Mouse (Mus musculus) limb, embryonic 10.5 days (tissue): ENCODE data around the gene Ppp2r1b. TPM values are rescaled to one million over a fixed set of nuclear protein-coding genes. Genes with fewer than 3 reads are reported as not detected.
"Not testable (repeated sequence)": the region's sequence is repeated elsewhere in the genome, so short reads cannot be mapped to it uniquely, and the experiment has no call there.

Experiments used
- DNase-seq: peaks from one replicate; pipeline ENCODE4 v3.0.0-alpha.2; 2017; ENCODE audit warnings: low spot score
- H3K27ac ChIP-seq: fragments of 300-500 bp; sonication (generic); 2 replicates; pipeline ENCODE4 v1.5.1; 2016; ENCODE audit warnings: mild to moderate bottlenecking
- H3K27me3 ChIP-seq: fragments of 300-500 bp; sonication (generic); 2 replicates; pipeline ENCODE4 v1.6.1; 2016; ENCODE audit warnings: low read depth, mild to moderate bottlenecking; ENCODE audit not compliant: poor library complexity, severe bottlenecking
- H3K36me3 ChIP-seq: fragments of 300-500 bp; sonication (generic); 2 replicates; pipeline ENCODE4 v1.6.1; 2016; ENCODE audit warnings: mild to moderate bottlenecking, moderate library complexity
- H3K4me1 ChIP-seq: fragments of 300-500 bp; sonication (generic); 2 replicates; pipeline ENCODE4 v1.6.1; 2016
- H3K4me3 ChIP-seq: fragments of 300-500 bp; sonication (generic); 2 replicates; pipeline ENCODE4 v1.5.1; 2016; ENCODE audit warnings: mild to moderate bottlenecking, moderate library complexity
- H3K9me3 ChIP-seq: fragments of 300-500 bp; sonication (generic); replicated peaks from 2 replicates; pipeline ENCODE4 v1.6.1; 2016; ENCODE audit warnings: mild to moderate bottlenecking
- WGBS: fragments of 180-500 bp; shearing (Covaris S2); methylation state at CpG from one replicate; pipeline ENCODE4 v1.1.7; 2016; 5-methylcytosine and 5-hydroxymethylcytosine counted together
- polyA plus RNA-seq: library from polyadenylated mRNA; unstranded; fragments of >200 nt; fragmentation: Nextera tagmentation; extraction: Ambion mirVana; gene quantifications from 2 replicates; pipeline ENCODE4 v1.2.1, GENCODE M21; 2016

The Ppp2r1b gene
- polyA plus RNA-seq, 1 experiment from 2014 or later, result 159 TPM

DNA sequence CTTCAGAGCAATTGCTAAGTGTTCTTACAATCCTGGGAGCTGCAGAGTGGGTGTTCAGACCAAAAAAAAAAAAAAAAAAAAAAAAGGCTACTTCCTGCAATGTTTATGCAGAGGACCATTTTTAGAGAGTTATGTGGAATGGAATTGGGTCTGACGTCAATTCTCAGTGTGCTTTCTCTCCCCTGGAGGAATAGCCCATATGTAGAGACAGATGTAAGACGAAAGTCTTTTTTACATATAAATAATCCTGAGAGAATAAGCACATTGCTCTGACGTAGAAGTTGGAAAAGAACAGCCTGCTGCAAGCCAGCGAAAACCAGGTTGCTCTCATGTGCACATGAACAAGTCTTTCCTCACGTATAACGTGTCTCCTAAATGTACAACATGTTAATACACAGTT lies 25.4 kb upstream of the Ppp2r1b start:
- 93% methylated on average over 6 of the region's 6 CpGs for WGBS

GRCm38 (mm10) chr9:50821651-50822050 lies 23.4 kb upstream of the Ppp2r1b start:
- Histone ChIP-seq H3K9me3 (no peaks in the 10 kb centered on the region), H3K36me3 (peaks cover 63% of the 10 kb centered on the region), H3K27ac (no peak overlapping the region), H3K4me3 (no peak overlapping the region), H3K27me3 (no peaks in the 10 kb centered on the region), H3K4me1 (no peaks in the 10 kb centered on the region)
- 95% methylated on average over 6 of the region's 6 CpGs for WGBS
- DNase-seq, result no peak

More for the DNA sequence above, 25.4 kb upstream of the Ppp2r1b start:
- Histone ChIP-seq H3K27me3 (no peaks in the 10 kb centered on the region), H3K27ac (no peak overlapping the region), H3K36me3 (peaks cover 77% of the 10 kb centered on the region), H3K4me3 (no peak overlapping the region), H3K9me3 (no peaks in the 10 kb centered on the region), H3K4me1 (no peaks in the 10 kb centered on the region)
- no peak for DNase-seq

DNA sequence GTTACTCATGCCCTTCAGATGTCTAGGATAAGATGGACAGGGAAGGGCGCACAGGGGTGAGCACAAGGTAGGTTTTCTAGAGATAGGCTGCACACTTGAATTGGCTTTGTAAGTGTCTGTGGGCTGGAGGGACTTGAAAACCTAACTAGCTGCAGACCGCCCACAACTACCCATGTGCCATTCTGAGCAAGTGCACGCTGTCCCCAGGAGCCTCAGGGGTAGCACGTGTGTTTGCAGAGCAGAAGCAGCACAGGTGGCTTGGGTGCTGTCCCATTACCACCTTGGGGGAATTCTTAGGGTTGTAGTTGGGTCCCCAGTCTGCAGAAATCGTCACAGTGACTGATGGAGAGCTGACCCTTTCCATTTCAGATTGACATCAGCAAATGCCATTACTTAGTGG lies 22.9 kb upstream of the Ppp2r1b start:
- DNase-seq, result no peak
- Histone ChIP-seq H3K9me3 (no peaks in the 10 kb centered on the region), H3K36me3 (peaks cover 58% of the 10 kb centered on the region), H3K4me1 (no peaks in the 10 kb centered on the region), H3K4me3 (no peak overlapping the region), H3K27ac (no peak overlapping the region), H3K27me3 (no peaks in the 10 kb centered on the region)
- 93% methylated on average over 5 of the region's 5 CpGs for WGBS

DNA sequence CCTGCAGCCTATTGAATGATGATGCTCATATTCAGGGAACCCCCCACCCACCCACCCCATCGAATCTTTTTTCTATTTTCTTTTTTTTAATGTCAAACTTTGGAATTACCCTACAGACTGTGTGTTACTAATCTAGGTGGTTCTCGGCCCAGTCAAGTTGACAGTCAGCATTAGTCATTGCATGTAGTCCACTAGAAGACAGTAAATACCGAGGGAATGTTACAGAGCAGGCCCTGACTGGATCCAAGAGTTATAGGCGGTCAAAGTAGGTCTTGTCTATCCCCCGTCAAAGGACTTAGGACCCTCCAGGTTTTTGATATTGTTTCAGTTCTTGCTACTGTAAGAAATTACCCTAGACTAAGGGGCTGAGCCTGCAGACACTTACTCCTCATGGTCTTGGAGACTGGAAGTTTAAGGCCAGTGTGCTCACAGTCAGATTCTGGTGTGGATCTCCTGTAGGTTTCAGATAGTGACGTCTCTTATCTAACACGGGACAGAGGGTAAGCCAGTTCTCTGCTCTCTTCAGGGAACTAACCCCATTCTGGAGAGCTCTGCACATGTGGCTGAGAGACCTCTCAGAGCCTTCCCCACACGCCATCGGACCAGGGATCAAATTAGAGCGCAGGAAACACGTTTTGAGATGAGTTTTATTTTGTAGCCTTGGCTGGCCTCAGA lies 21.2 kb upstream of the Ppp2r1b start:
- Histone ChIP-seq H3K27me3 (no peaks in the 10 kb centered on the region), H3K4me3 (no peak overlapping the region), H3K4me1 (no peaks in the 10 kb centered on the region), H3K27ac (no peak overlapping the region), H3K9me3 (no peaks in the 10 kb centered on the region), H3K36me3 (peaks cover 56% of the 10 kb centered on the region)
- WGBS, result 90% methylated on average over 11 of the region's 11 CpGs
- no peak for DNase-seq

DNA sequence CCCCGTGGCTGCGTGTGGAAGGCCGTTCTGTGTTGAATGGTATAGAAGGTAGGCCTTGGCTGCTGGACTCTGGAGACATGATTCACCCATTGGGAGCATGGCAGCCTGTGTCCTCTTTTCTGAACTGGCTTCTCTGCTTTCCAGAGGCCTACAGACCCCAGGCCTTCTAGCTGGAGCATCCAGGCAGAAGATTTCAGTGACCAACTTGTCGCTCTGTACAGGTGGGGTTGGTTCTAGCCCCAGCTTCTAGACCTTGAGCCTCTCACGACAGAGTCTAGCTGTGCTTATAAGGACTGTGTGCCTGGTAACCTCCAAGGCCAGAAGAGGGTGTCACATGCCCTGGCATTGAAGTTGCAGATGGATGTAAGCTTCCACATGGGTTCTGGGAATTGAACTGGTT lies 13.6 kb upstream of the Ppp2r1b start:
- 93% methylated on average over 5 of the region's 5 CpGs for WGBS
- DNase-seq, result no peak
- Histone ChIP-seq H3K27me3 (no peaks in the 10 kb centered on the region), H3K27ac (no peak overlapping the region), H3K4me3 (no peak overlapping the region), H3K36me3 (peaks cover 35% of the 10 kb centered on the region), H3K4me1 (no peaks in the 10 kb centered on the region), H3K9me3 (no peaks in the 10 kb centered on the region)

DNA sequence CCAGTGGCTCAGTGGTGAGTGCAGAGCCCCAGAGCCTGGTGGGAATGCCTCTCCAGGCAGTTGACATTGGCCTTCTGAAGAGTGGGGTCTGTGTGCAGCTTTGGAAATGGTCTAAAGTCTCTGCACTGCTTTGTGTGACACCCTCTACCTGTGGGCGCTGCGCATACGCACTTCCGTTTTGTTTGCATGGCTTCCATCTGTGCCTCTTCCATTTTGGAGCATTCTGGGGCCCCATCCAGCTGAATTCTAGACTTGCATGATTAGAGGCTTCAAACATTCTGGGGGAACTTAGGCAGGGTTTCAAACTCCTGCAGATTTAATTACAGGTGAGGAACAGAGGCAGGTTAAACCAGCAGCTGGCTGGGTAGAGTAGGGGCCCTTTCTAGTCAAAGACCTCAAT lies 12.9 kb upstream of the Ppp2r1b start:
- H3K27me3 ChIP-seq, result no peaks in the 10 kb centered on the region
- H3K36me3 ChIP-seq, result peaks cover 34% of the 10 kb centered on the region
- 98% methylated on average over 4 of the region's 4 CpGs for WGBS
- H3K9me3 ChIP-seq, result no peaks in the 10 kb centered on the region
- H3K4me3 ChIP-seq, result no peak overlapping the region
- no peak for DNase-seq
- no peaks in the 10 kb centered on the region for H3K4me1 ChIP-seq
- H3K27ac ChIP-seq, result no peak overlapping the region

DNA sequence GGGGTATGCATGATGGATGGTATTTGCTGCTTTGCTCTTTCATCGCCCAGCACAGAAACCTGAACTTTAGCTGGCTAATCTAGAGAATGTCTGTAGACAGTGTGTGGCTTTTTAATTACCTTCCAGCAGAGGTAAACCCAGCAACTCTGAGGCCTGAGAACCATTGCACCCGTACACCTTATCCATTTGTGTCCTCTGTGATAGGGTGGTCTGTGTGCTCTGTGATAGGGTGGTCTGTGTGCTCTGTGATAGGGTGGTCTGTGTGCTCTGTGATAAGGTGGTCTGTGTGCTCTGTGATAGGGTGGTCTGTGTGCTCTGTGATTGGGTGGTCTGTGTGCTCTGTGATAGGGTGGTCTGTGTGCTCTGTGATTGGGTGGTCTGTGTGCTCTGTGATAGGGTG lies 12.5 kb upstream of the Ppp2r1b start:
- not testable (repeated sequence) for H3K4me3 ChIP-seq, H3K27me3 ChIP-seq, H3K27ac ChIP-seq, H3K4me1 ChIP-seq, H3K9me3 ChIP-seq, DNase-seq
- WGBS, result 87% methylated on average over 2 of the region's 2 CpGs
- H3K36me3 ChIP-seq, result peaks cover 34% of the 10 kb centered on the region

DNA sequence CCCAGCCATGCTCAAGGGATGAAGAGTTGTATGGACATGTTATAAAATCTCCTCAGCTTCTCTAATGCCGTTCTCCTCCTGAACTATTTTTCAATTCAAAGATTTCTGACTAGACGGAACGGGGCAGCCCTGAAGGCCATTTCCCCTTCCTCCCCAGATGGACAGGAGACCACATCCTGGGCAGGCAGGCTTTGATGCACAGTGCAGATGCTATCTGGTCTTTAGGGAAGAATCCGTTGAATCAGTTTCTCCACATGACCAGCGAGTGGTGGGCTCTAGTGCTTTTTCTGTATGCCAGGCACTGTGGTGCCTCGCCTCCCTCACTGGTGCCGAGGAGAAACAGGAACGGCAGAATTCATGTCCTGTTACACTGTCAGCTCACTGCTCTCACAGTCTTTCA lies 11.3 kb upstream of the Ppp2r1b start:
- Histone ChIP-seq H3K36me3 (peaks cover 26% of the 10 kb centered on the region), H3K27ac (no peak overlapping the region), H3K4me3 (no peak overlapping the region), H3K4me1 (no peaks in the 10 kb centered on the region), H3K27me3 (no peaks in the 10 kb centered on the region), H3K9me3 (no peaks in the 10 kb centered on the region)
- WGBS, result 87% methylated on average over 8 of the region's 8 CpGs
- no peak for DNase-seq

GRCm38 (mm10) chr9:50835068-50835705 lies 9.9 kb upstream of the Ppp2r1b start:
- no peak for DNase-seq
- Histone ChIP-seq H3K36me3 (peaks cover 27% of the 10 kb centered on the region), H3K27ac (no peak overlapping the region), H3K4me1 (no peaks in the 10 kb centered on the region), H3K4me3 (no peak overlapping the region), H3K9me3 (no peaks in the 10 kb centered on the region), H3K27me3 (no peaks in the 10 kb centered on the region)
- WGBS, result 91% methylated on average over 10 of the region's 10 CpGs

- Histone ChIP-seq H3K4me1 (no peaks in the 10 kb centered on the region), H3K9me3 (no peaks in the 10 kb centered on the region), H3K27ac (no peak overlapping the region), H3K4me3 (no peak overlapping the region), H3K36me3 (peaks cover 27% of the 10 kb centered on the region), H3K27me3 (no peaks in the 10 kb centered on the region)
- DNase-seq, result no peak
- 86% methylated on average over 4 of the region's 4 CpGs for WGBS
These were observed 9.0 kb upstream of the Ppp2r1b start for GRCm38 (mm10) chr9:50836097-50836496.

DNA sequence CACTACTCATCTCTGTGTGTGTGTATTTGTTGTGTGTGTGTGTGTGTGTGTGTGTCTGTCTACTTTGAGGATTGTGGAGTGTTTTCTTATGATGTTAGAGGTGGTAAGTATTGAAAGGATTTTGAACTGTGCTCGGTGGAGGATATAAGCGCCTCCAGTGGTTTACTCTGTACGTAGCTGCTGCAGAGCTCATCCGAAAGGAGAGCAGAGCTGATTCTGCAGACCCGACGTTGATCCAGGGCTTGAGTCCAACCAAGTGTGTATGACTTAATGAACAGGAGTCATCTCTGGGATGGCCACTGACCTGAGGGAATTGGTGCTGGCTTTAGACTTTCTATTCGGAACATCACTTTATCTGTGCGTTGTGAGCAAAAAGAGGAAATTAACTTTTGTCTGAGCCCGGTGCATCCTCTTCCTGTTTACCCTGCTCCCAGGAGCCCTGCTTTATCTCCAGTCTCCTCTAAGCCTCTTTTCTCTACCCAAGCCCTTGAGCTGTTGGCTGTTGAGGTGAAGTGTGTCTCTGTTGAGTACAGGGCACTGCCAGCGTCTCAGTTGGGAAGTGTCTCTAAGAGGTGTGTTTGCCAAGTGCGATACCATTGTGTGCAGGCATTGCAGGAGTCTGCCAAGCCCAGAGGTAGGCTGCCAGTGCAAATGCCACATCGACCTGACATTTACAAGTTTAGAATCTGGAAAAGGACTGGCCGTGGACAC lies 3.9 kb upstream of the Ppp2r1b start:
- 95% methylated on average over 13 of the region's 13 CpGs for WGBS

DNA sequence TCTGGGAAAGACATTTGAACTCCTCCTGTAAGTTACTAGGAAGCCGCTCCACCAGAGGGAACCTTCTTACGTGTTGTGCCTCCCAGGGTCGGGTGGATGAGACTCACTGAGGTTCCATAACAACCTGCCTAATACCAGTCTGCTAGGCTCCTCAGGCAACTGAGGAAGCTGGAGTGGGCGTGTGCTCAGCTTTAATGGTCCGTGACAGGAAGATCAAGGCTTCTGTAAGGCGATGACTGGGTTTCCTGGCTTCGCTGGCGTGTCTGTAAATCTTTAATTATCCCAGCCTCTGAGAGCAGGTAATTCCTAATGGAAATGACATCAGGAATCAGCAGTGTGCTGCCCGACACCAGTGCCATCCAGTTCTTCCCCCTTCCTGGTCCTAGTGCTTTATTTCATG lies 446 bp downstream of the Ppp2r1b start:
- DNase-seq, result no peak
- WGBS, result 70% methylated on average over 9 of the region's 9 CpGs

More for the DNA sequence above, 3.9 kb upstream of the Ppp2r1b start:
- no peaks in the 10 kb centered on the region for H3K9me3 ChIP-seq
- no peak overlapping the region for H3K4me3 ChIP-seq
- H3K27ac ChIP-seq, result no peak overlapping the region
- peaks cover 27% of the 10 kb centered on the region for H3K36me3 ChIP-seq
- 0 out of 2 replicates have a peak, but pooled peaks cover under 1% of the 10 kb centered on the region for H3K4me1 ChIP-seq
- no peak for DNase-seq
- H3K27me3 ChIP-seq, result no peaks in the 10 kb centered on the region

DNA sequence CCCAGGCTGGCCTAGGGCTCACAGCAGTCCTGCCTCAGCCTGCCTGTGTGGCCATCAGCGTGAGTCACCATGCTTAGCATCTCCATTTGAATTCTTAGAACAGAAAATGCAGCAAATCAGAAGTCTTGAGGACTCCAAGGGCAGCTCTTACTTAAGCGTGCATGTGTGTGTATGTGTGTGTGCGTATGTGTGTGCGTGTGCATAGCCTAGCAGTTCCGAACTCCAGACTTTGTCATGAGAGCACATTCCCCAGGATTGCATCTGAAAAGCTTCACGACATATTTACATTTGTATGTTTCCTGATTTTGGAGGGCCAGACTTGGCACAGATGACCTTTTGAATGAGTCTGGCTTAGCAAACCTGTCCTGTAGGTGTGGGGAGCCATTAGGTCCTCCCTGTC lies 2.0 kb downstream of the Ppp2r1b start:
- Histone ChIP-seq H3K4me1 (peaks cover 14% of the 10 kb centered on the region; the same call in 1 of the 2 replicates), H3K9me3 (no peaks in the 10 kb centered on the region), H3K4me3 (no peak overlapping the region), H3K27ac (no peak overlapping the region), H3K36me3 (peaks cover 21% of the 10 kb centered on the region), H3K27me3 (no peaks in the 10 kb centered on the region)
- WGBS, result 91% methylated on average over 6 of the region's 6 CpGs
- no peak for DNase-seq

More for the DNA sequence above, 446 bp downstream of the Ppp2r1b start:
- Histone ChIP-seq H3K4me1 (peaks cover 14% of the 10 kb centered on the region; the same call in 1 of the 2 replicates), H3K4me3 (no peak overlapping the region), H3K27ac (no peak overlapping the region), H3K36me3 (peaks cover 21% of the 10 kb centered on the region), H3K9me3 (no peaks in the 10 kb centered on the region), H3K27me3 (no peaks in the 10 kb centered on the region)
